Mouse (Mus musculus): Measurements from ENCODE around the gene Wnt10a. TPM values are rescaled to one million over a fixed set of nuclear protein-coding genes. Genes with fewer than 3 reads are reported as not detected.

The Wnt10a gene
- total RNA-seq, 1 experiment = 1.5 TPM

- Histone ChIP-seq H3K4me3 (ENCODE audit: insufficient read depth in 1 of 2, low read depth in 1 of 2, low read length in 2 of 2, poor library complexity in 1 of 2, severe bottlenecking in 1 of 2) (no peak overlapping the region), H3K9ac (ENCODE audit: insufficient read depth, low read depth, low read length, poor library complexity, severe bottlenecking) (no peak overlapping the region), H3K27ac (ENCODE audit: insufficient read depth, low read depth, low read length, poor library complexity, severe bottlenecking) (no peak overlapping the region), H3K4me1 (ENCODE audit: control insufficient read depth in 2 of 2, insufficient read depth in 2 of 2, low read length in 2 of 2, poor library complexity in 1 of 2) (peaks cover 0 to 13% of the 10 kb centered on the region in 2 experiments; a peak in 2 of 4 replicates), H3K36me3 (ENCODE audit: control insufficient read depth, insufficient read depth, low read length, poor library complexity, severe bottlenecking) (no peaks in the 10 kb centered on the region), H3K9me3 (ENCODE audit: control insufficient read depth, insufficient read depth, low read depth, low read length) (no peaks in the 10 kb centered on the region)
- no peak for TF ChIP-seq ZC3H11A (IDR thresholded peaks at IDR 0.05; ENCODE audit: borderline replicate concordance, low read depth, low read length)
- no peak for TF ChIP-seq HCFC1 (IDR thresholded peaks at IDR 0.05; ENCODE audit: borderline replicate concordance, insufficient read depth, low read length)
- TF ChIP-seq ZNF384 (IDR thresholded peaks at IDR 0.05; ENCODE audit: low read depth, low read length) = no peak
- no peak for TF ChIP-seq CHD2 (IDR thresholded peaks at IDR 0.05; ENCODE audit: low read depth, low read length)
- TF ChIP-seq MAFK (IDR thresholded peaks at IDR 0.05; ENCODE audit: insufficient read depth, low read depth, low read length) = no peak
- DNase-seq (ENCODE audit: low read depth, low spot score) = no peak
- in situ Hi-C loops (cut with MboI; ENCODE audit: low sequenced_read_pairs in 2 of 2, unreplicated experiment in 2 of 2) = no loop called here
Measured at GRCm38 (mm10) chr1:74846341-74846740, 55.0 kb downstream of the Wnt10a start.

GRCm38 (mm10) chr1:74848946-74849345, 57.6 kb downstream of the Wnt10a start:
- in situ Hi-C loops (cut with MboI; ENCODE audit: low sequenced_read_pairs in 2 of 2, unreplicated experiment in 2 of 2) = no loop called here
- TF ChIP-seq MAFK (IDR thresholded peaks at IDR 0.05; ENCODE audit: insufficient read depth, low read depth, low read length) (no peak), ZC3H11A (IDR thresholded peaks at IDR 0.05; ENCODE audit: borderline replicate concordance, low read depth, low read length) (no peak), ZNF384 (IDR thresholded peaks at IDR 0.05; ENCODE audit: low read depth, low read length) (no peak), CHD2 (IDR thresholded peaks at IDR 0.05; ENCODE audit: low read depth, low read length) (no peak), HCFC1 (IDR thresholded peaks at IDR 0.05; ENCODE audit: borderline replicate concordance, insufficient read depth, low read length) (no peak)
- no peaks in the 10 kb centered on the region for H3K36me3 ChIP-seq (ENCODE audit: control insufficient read depth, insufficient read depth, low read length, poor library complexity, severe bottlenecking)
- H3K27ac ChIP-seq (ENCODE audit: insufficient read depth, low read depth, low read length, poor library complexity, severe bottlenecking) = no peak overlapping the region
- peaks cover 0 to 20% of the 10 kb centered on the region in 2 experiments; a peak in 2 of 4 replicates for H3K4me1 ChIP-seq (ENCODE audit: control insufficient read depth in 2 of 2, insufficient read depth in 2 of 2, low read length in 2 of 2, poor library complexity in 1 of 2)
- H3K9ac ChIP-seq (ENCODE audit: insufficient read depth, low read depth, low read length, poor library complexity, severe bottlenecking) = no peak overlapping the region
- no peak for DNase-seq (ENCODE audit: low read depth, low spot score)
- H3K4me3 ChIP-seq (ENCODE audit: insufficient read depth in 1 of 2, low read depth in 1 of 2, low read length in 2 of 2, poor library complexity in 1 of 2, severe bottlenecking in 1 of 2) = no peak overlapping the region
- no peaks in the 10 kb centered on the region for H3K9me3 ChIP-seq (ENCODE audit: control insufficient read depth, insufficient read depth, low read depth, low read length)

GRCm38 (mm10) chr1:74850251-74850650, 58.9 kb downstream of the Wnt10a start:
- Histone ChIP-seq H3K9ac (ENCODE audit: insufficient read depth, low read depth, low read length, poor library complexity, severe bottlenecking) (no peak overlapping the region), H3K36me3 (ENCODE audit: control insufficient read depth, insufficient read depth, low read length, poor library complexity, severe bottlenecking) (no peaks in the 10 kb centered on the region), H3K4me1 (ENCODE audit: control insufficient read depth in 2 of 2, insufficient read depth in 2 of 2, low read length in 2 of 2, poor library complexity in 1 of 2) (peaks cover 0 to 23% of the 10 kb centered on the region in 2 experiments; a peak in 2 of 4 replicates), H3K4me3 (ENCODE audit: insufficient read depth in 1 of 2, low read depth in 1 of 2, low read length in 2 of 2, poor library complexity in 1 of 2, severe bottlenecking in 1 of 2) (no peak overlapping the region; a peak in 1 of 4 replicates), H3K27ac (ENCODE audit: insufficient read depth, low read depth, low read length, poor library complexity, severe bottlenecking) (peak overlapping the region; percentile 11; the same call in 1 of the 2 replicates), H3K9me3 (ENCODE audit: control insufficient read depth, insufficient read depth, low read depth, low read length) (no peaks in the 10 kb centered on the region)
- DNase-seq (ENCODE audit: low read depth, low spot score) = no peak
- no peak for TF ChIP-seq MAFK (IDR thresholded peaks at IDR 0.05; ENCODE audit: insufficient read depth, low read depth, low read length)
- no peak for TF ChIP-seq ZC3H11A (IDR thresholded peaks at IDR 0.05; ENCODE audit: borderline replicate concordance, low read depth, low read length)
- no peak for TF ChIP-seq HCFC1 (IDR thresholded peaks at IDR 0.05; ENCODE audit: borderline replicate concordance, insufficient read depth, low read length)
- no peak for TF ChIP-seq ZNF384 (IDR thresholded peaks at IDR 0.05; ENCODE audit: low read depth, low read length)
- no peak for TF ChIP-seq CHD2 (IDR thresholded peaks at IDR 0.05; ENCODE audit: low read depth, low read length)
- in situ Hi-C loops (cut with MboI; ENCODE audit: low sequenced_read_pairs in 2 of 2, unreplicated experiment in 2 of 2) = loop anchor here in 1 of 2 experiments (10.0 kb wide), 2 partner anchors 45 to 75 kb away; partner anchors contain the start of gene Wnt6

GRCm38 (mm10) chr1:74851001-74851775, 59.9 kb downstream of the Wnt10a start:
- Histone ChIP-seq H3K9ac (ENCODE audit: insufficient read depth, low read depth, low read length, poor library complexity, severe bottlenecking) (no peak overlapping the region), H3K36me3 (ENCODE audit: control insufficient read depth, insufficient read depth, low read length, poor library complexity, severe bottlenecking) (no peaks in the 10 kb centered on the region), H3K4me1 (ENCODE audit: control insufficient read depth in 2 of 2, insufficient read depth in 2 of 2, low read length in 2 of 2, poor library complexity in 1 of 2) (peaks cover 0 to 28% of the 10 kb centered on the region in 2 experiments; a peak in 2 of 4 replicates), H3K27ac (ENCODE audit: insufficient read depth, low read depth, low read length, poor library complexity, severe bottlenecking) (peak overlapping the region; percentile 14; the same call in 1 of the 2 replicates), H3K4me3 (ENCODE audit: insufficient read depth in 1 of 2, low read depth in 1 of 2, low read length in 2 of 2, poor library complexity in 1 of 2, severe bottlenecking in 1 of 2) (peak overlapping the region; percentile 21 to 33; a peak in 3 of 4 replicates), H3K9me3 (ENCODE audit: control insufficient read depth, insufficient read depth, low read depth, low read length) (no peaks in the 10 kb centered on the region)
- in situ Hi-C loops (cut with MboI; ENCODE audit: low sequenced_read_pairs in 2 of 2, unreplicated experiment in 2 of 2) = loop anchor here in 1 of 2 experiments (10.0 kb wide), 2 partner anchors 46 to 76 kb away; partner anchors contain the start of gene Wnt6
- no peak for TF ChIP-seq ZNF384 (IDR thresholded peaks at IDR 0.05; ENCODE audit: low read depth, low read length)
- no peak for TF ChIP-seq HCFC1 (IDR thresholded peaks at IDR 0.05; ENCODE audit: borderline replicate concordance, insufficient read depth, low read length)
- TF ChIP-seq CHD2 (IDR thresholded peaks at IDR 0.05; ENCODE audit: low read depth, low read length) = no peak
- no peak for TF ChIP-seq ZC3H11A (IDR thresholded peaks at IDR 0.05; ENCODE audit: borderline replicate concordance, low read depth, low read length)
- TF ChIP-seq MAFK (IDR thresholded peaks at IDR 0.05; ENCODE audit: insufficient read depth, low read depth, low read length) = no peak
- no peak for DNase-seq (ENCODE audit: low read depth, low spot score)

Other genes with a start within 250 kb of the Wnt10a start
- 1.2 and 1.5 TPM in 2 replicates for gene Plcd4, start 248.6 kb upstream of the Wnt10a start, total RNA-seq (2012; rRNA removed)
- gene Usp37, start 247.2 kb upstream of the Wnt10a start, total RNA-seq (2012; rRNA removed) = 36.7 and 44.8 TPM in 2 replicates
- gene Zfp142, start 203.3 kb upstream of the Wnt10a start, total RNA-seq (2012; rRNA removed) = 15.9 and 16.5 TPM in 2 replicates
- gene Bcs1l, start 203.2 kb upstream of the Wnt10a start, total RNA-seq (2012; rRNA removed) = 14.6 and 15.3 TPM in 2 replicates
- 20.5 and 29.7 TPM in 2 replicates for gene Rnf25, start 190.1 kb upstream of the Wnt10a start, total RNA-seq (2012; rRNA removed)
- 1.6 and 1.7 TPM in 2 replicates for gene Stk36, start 190.1 kb upstream of the Wnt10a start, total RNA-seq (2012; rRNA removed)
- 45.2 and 64.2 TPM in 2 replicates for gene Ttll4, start 129.8 kb upstream of the Wnt10a start, total RNA-seq (2012; rRNA removed)
- gene Cyp27a1, start 77.9 kb upstream of the Wnt10a start, total RNA-seq (2012; rRNA removed) = 1.1 and 4.9 TPM in 2 replicates
- 0.04 and 0.16 TPM in 2 replicates for gene Prkag3, start 42.3 kb upstream of the Wnt10a start, total RNA-seq (2012; rRNA removed)
- gene Wnt6, start 19.6 kb upstream of the Wnt10a start, total RNA-seq (2012; rRNA removed) = 2.6 and 2.8 TPM in 2 replicates
- 0.26 and 0.54 TPM in 2 replicates for gene Cdk5r2, start 63.4 kb downstream of the Wnt10a start, total RNA-seq (2012; rRNA removed)
- not detected in 2 replicates for gene Fev, start 93.9 kb downstream of the Wnt10a start, total RNA-seq (2012; rRNA removed)
- not detected in 2 replicates for gene Cryba2, start 101.6 kb downstream of the Wnt10a start, total RNA-seq (2012; rRNA removed)
- 0.05 TPM in 1 of 2 replicates, not detected in the other for gene Cfap65, start 144.1 kb downstream of the Wnt10a start, total RNA-seq (2012; rRNA removed)
- 0.37 and 0.67 TPM in 2 replicates for gene Ihh, start 160.2 kb downstream of the Wnt10a start, total RNA-seq (2012; rRNA removed)

All from ES-E14 (cell line).